Mouse (Mus musculus): Measurements from ENCODE around the gene Ahcyl1.

The Ahcyl1 gene

DNA sequence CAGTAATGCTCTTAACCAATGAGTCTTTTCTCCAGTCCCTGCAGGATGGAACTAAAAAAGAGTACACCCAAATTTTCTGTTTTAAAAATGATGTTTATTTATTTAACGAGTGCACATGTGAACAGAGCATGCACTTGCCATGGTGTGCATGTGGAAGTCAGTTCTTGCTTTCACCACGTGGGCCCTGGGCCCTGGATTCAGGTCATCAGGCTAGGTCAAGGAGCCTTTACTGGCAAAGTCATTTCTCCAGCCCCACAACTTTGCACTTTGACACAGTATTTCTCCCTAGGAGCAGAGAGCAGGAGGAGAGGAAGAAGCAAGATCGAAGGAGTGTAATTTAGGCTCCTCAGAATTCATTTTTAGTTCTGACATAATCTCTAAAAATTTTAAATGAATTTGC lies 41.5 kb downstream of the Ahcyl1 start:
- DNase-seq, result peak; percentile 42

- no peak for DNase-seq
Measured at GRCm38 (mm10) chr3:107652968-107653367, 43.4 kb downstream of the Ahcyl1 start.

- peak; percentile 49 for DNase-seq
Measured at GRCm38 (mm10) chr3:107650276-107650675, 46.1 kb downstream of the Ahcyl1 start.

GRCm38 (mm10) chr3:107646947-107647346 lies 49.4 kb downstream of the Ahcyl1 start:
- DNase-seq, result no peak

- no peak for DNase-seq
Measured at GRCm38 (mm10) chr3:107637606-107638172, 58.7 kb downstream of the Ahcyl1 start.

GRCm38 (mm10) chr3:107636236-107636635 lies 60.1 kb downstream of the Ahcyl1 start:
- no peak for DNase-seq

DNA sequence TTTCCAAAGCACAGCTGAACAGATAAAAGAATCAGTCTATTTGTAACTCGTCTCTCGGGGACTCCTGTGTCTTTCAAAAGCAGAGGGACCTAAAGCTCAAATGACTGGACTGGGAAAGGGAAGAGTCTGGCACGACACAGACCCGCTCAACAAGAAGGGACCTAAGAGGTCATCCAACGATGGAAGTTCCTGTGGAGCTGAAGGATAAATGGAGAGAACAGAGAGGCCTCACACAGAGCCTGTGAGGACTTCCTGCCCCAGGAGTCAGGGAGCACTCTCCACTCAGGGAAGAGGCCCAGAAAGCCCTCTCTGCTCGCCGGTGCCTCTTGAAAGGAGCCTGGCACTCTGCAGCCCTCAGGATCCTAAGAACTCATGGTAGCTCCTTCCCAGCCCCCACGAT lies 60.5 kb downstream of the Ahcyl1 start:
- DNase-seq, result peak; percentile 0

GRCm38 (mm10) chr3:107633906-107634305 lies 62.5 kb downstream of the Ahcyl1 start:
- peak; percentile 2 for DNase-seq

GRCm38 (mm10) chr3:107632786-107633185 lies 63.6 kb downstream of the Ahcyl1 start:
- peak; percentile 1 for DNase-seq

DNA sequence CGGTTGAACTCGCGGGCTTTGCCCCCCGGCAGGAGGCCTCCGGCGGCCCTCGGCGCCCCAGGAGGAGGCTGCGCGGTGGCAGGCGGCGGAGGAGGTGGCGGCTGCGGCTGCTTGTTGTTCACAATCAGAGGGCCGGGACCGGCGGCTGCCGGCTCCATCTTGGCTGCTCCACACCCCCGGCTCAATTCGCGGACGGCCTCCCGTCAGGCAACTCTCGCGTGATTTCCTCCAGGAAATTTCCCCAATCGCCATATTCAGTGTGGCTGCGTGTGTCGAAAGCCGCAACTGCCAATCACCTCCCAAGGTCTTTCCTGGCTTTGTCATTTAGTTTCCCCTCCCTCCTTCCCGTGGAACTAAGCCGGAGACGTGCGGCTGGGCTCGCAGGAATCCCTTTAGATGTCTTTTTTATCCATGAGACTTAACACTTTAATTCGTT lies 64.8 kb downstream of the Ahcyl1 start, which contains the start of gene Strip1:
Gene Strip1 (minus strand): TSS at position 172 of the 436 bp plus-strand sequence.
- peak; percentile 95 for DNase-seq

DNA sequence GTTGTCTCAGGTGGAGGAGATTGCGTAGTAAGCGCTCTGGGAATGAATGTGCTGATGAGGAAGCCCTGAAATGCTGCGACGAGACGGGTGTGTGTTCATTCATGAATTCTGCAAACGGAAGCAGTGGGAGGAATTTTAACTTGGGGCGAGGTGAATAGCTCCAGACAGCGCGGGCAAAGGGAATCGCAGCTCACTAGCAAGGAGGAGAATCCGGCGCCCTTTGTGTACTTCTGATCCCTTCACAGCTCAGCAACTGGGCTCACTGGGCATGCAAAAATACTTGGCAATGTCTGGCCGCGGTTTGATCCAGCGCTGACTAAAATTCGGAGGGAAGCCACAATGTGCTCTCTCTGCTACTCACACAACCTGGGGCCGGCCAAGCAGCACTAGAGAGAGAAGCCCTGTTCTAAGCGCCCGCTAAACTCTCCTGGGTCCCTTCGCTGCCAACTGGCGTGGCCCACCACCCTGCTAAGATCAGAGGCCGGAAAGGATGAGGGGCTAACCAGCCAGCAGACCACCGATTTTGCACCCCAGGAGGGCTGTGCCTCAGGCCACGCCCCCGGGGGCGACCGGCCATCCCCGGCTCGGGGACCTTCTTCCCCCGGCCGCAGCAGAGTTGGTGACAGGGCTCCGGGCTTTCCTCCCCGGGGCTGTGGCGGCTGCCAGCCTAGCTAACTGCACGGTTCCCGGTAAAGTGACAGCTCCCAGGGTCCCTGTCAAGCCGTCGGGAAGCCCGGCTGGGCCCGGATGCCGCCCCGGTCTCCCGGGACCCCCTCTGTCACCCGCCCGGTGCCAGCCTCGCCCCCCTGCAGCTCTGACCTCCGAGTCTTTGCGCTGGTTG lies 65.5 kb downstream of the Ahcyl1 start, which contains the start of gene Gm10961:
Gene Gm10961 (plus strand): TSS at position 641 of the 841 bp plus-strand sequence.
- DNase-seq, result peak; percentile 77

DNA sequence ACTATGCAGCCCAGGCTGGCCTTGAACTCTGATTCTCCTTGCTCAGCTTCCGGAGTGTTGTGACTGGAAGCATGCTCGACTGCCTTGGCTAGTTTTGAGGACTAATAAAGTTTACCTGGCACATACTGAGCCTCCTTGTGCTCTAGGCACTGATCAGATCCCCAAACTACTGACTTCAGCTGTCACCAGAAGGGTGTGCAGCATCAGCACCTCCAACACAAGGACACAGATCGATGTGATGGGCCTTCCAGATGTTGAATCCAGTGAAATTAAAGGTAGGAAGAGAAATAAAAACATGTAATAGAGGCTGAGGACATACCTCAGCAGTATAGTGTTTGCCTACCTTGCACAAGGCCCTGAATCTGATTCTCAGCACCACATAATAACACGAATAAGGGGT lies 66.9 kb downstream of the Ahcyl1 start:
- peak; percentile 0 for DNase-seq

DNA sequence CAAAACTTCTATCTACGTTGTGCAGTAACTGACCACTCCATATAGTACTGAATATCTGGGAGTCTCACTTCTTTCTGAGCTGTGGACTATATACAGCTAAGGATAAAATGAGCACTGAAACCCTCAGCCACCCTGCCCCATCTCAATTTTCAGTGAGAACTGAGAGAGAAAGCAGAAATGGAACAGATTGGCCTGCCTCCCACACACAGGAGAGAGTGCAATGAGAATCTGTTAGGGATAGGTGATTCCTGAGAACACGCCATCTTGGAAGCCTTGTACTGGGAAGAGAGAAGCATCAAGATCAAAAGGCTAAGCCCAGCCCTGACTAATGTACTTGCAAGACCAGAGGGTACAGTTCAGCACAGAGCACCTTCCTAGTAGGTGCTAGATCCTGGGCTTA lies 67.8 kb downstream of the Ahcyl1 start:
- DNase-seq, result peak; percentile 1

GRCm38 (mm10) chr3:107627641-107628040 lies 68.7 kb downstream of the Ahcyl1 start:
- peak; percentile 25 for DNase-seq

GRCm38 (mm10) chr3:107626751-107627150 lies 69.6 kb downstream of the Ahcyl1 start:
- DNase-seq, result peak; percentile 1

- no peak for DNase-seq
Measured at GRCm38 (mm10) chr3:107625536-107625935, 70.8 kb downstream of the Ahcyl1 start.

DNA sequence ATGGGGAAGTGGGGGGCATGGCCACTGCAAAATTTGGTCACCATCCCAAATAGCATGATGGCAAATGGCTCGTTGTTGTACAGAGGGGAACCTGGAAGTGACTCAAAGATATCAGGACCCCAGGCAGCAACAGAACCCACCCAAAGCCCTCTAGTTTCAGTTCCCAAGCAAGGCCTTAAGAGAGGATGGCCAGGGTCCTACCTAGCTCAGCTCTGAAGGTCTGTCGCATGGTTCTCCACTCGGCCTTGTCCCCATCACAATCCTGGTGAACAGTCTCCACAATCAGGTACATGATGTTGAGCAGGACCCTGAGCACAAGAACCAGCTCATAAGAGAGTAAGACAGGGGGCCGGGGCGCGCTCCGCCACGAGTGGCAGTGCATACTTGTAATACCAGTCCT lies 71.9 kb downstream of the Ahcyl1 start:
- DNase-seq, result peak; percentile 1

- no peak for DNase-seq
Measured at GRCm38 (mm10) chr3:107622537-107622936, 73.8 kb downstream of the Ahcyl1 start.

DNA sequence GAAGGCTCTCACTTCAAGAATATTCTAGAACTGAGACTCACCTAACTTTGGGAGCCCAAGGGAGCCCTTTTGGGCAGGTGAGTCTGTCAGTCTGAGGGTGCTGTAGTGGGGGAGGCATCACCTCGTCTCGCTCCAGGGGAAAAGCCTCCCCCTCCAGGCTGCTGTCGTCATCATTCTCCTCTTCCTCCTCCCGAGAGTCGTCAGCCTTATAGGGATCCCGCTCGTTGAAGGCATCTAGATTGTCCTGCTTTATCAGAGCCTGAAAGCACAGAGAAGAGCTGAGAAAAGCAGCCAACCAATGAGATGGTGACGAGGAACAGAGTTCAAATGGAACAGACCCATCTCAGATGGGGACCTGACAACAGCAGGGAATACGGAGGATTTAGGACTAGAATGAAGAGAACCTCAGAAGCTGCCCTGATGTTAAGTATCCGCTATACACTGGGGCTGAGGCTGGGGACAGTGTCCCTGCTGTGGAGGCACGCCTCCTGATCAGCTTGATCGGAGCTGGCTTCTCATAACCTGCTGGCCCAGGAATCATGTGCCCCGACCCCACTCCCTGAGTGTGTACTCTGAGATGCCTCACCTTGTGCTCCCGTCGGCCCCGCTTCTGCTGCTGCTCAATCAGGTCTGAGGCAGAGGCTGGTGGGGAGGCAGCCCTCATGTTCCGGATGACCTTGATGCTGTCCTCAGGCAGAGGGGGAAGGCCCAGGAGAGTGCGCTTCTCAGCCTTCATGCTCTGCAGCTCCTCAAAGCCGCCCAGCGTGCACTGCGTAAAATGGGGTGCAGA lies 74.9 kb downstream of the Ahcyl1 start:
- DNase-seq, result no peak

- DNase-seq, result no peak
Measured at GRCm38 (mm10) chr3:107619911-107620310, 76.4 kb downstream of the Ahcyl1 start.

- DNase-seq, result no peak
Measured at GRCm38 (mm10) chr3:107617800-107618199, 78.6 kb downstream of the Ahcyl1 start.

Data from kidney, adult 11 months (tissue).